Mouse (Mus musculus) MEL (cell line): ENCODE measurements around the gene Vpreb2. TPM values are rescaled to one million over a fixed set of nuclear protein-coding genes. Genes with fewer than 3 reads are reported as not detected.

Experiments
- DNase-seq: peaks from one replicate; pipeline ENCODE4 v3.0.0; 2011; ENCODE audit warnings: low read depth, low spot score
- H3K27ac ChIP-seq: 2 replicates; pipeline ENCODE4 v1.5.1; 2012; ENCODE audit warnings: low read depth, mild to moderate bottlenecking, control low read depth, low read length, moderate library complexity; ENCODE audit not compliant: control insufficient read depth
- H3K27me3 ChIP-seq, 2 experiments: fragments of 150-350 bp in 1 of 2; sonication (generic) in 1 of 2; 2 replicates each; pipeline ENCODE4 v1.6.1; 2012; ENCODE audit warnings: low read length in 2 of 2, mild to moderate bottlenecking in 2 of 2, improper control_type of control experiment in 1 of 2, moderate library complexity in 1 of 2; ENCODE audit not compliant: insufficient read depth in 2 of 2, control insufficient read depth in 1 of 2
- H3K36me3 ChIP-seq, 2 experiments: 2 replicates each; pipeline ENCODE4 v1.6.1; 2012 to 2014; ENCODE audit warnings: low read length in 2 of 2, improper control_type of control experiment in 1 of 2, inconsistent platforms in 1 of 2, mild to moderate bottlenecking in 1 of 2; ENCODE audit not compliant: insufficient read depth in 2 of 2, control insufficient read depth in 1 of 2
- H3K4me1 ChIP-seq, 2 experiments: fragments of 150-350 bp in 1 of 2; sonication (generic) in 1 of 2; 2 replicates each; pipeline ENCODE4 v1.6.1; 2012; ENCODE audit warnings: low read length in 2 of 2, improper control_type of control experiment in 1 of 2, mild to moderate bottlenecking in 1 of 2; ENCODE audit not compliant: insufficient read depth in 2 of 2, control insufficient read depth in 1 of 2
- H3K4me3 ChIP-seq, 2 experiments: fragments of 150-350 bp in 1 of 2; sonication (generic) in 1 of 2; 2 replicates each; pipeline ENCODE4 v1.5.1; 2012; ENCODE audit warnings: low read depth in 2 of 2, low read length in 2 of 2, mild to moderate bottlenecking in 2 of 2, moderate library complexity in 2 of 2, control low read depth in 1 of 2, improper control_type of control experiment in 1 of 2; ENCODE audit not compliant: control insufficient read depth in 1 of 2, insufficient read depth in 1 of 2
- H3K79me2 ChIP-seq: 2 replicates; pipeline ENCODE4 v1.6.1; 2012; ENCODE audit warnings: mild to moderate bottlenecking, low read length, moderate library complexity; ENCODE audit not compliant: control insufficient read depth, poor library complexity, insufficient read depth
- H3K9ac ChIP-seq: 2 replicates; pipeline ENCODE4 v1.6.1; 2012; ENCODE audit warnings: low read depth, mild to moderate bottlenecking, control low read depth, low read length, moderate library complexity; ENCODE audit not compliant: control insufficient read depth, poor library complexity, severe bottlenecking
- H3K9me3 ChIP-seq: fragments of 150-350 bp; sonication (generic); replicated peaks from 2 replicates; pipeline ENCODE4 v1.6.1; 2012; ENCODE audit warnings: mild to moderate bottlenecking, low read length, improper control_type of control experiment, moderate library complexity; ENCODE audit not compliant: insufficient read depth
- BHLHE40 ChIP-seq: IDR thresholded peaks from 2 replicates; pipeline ENCODE4 v1.6.1; 2012; ENCODE audit warnings: low read depth, mild to moderate bottlenecking, inconsistent platforms, low read length, improper control_type of control experiment, borderline replicate concordance
- CHD1 ChIP-seq: IDR thresholded peaks from 2 replicates; pipeline ENCODE4 v1.6.1; 2012; ENCODE audit warnings: low read depth, mild to moderate bottlenecking, inconsistent platforms, low read length, improper control_type of control experiment
- CHD2 ChIP-seq: IDR thresholded peaks from 2 replicates; pipeline ENCODE4 v1.6.1; 2011; ENCODE audit warnings: low read length, improper control_type of control experiment
- CTCF ChIP-seq, 3 experiments: IDR thresholded peaks in 2 of 3; conservative IDR thresholded peaks in 1 of 3; 2 replicates each; pipeline ENCODE4 v1.5.1; 2011 to 2012; ENCODE audit warnings: low read length in 3 of 3, low read depth in 2 of 3, mild to moderate bottlenecking in 2 of 3, improper control_type of control experiment in 1 of 3, inconsistent platforms in 1 of 3, mixed read lengths in 1 of 3, moderate library complexity in 1 of 3; ENCODE audit not compliant: control insufficient read depth in 1 of 3, insufficient read depth in 1 of 3, poor library complexity in 1 of 3, severe bottlenecking in 1 of 3
- E2F4 ChIP-seq: IDR thresholded peaks from 2 replicates; pipeline ENCODE4 v1.6.1; 2011; ENCODE audit warnings: low read depth, low read length, improper control_type of control experiment, borderline replicate concordance
- ELF1 ChIP-seq: IDR thresholded peaks from 2 replicates; pipeline ENCODE4 v1.6.1; 2014; ENCODE audit warnings: low read depth, mild to moderate bottlenecking, inconsistent platforms, low read length, improper control_type of control experiment, moderate library complexity
- EP300 ChIP-seq, 2 experiments: IDR thresholded peaks; 2 replicates each; pipeline ENCODE4 v1.6.1; 2011; ENCODE audit warnings: improper control_type of control experiment in 2 of 2, low read length in 2 of 2, low read depth in 1 of 2, mild to moderate bottlenecking in 1 of 2
- ETS1 ChIP-seq: IDR thresholded peaks from 2 replicates; pipeline ENCODE4 v1.6.1; 2012; ENCODE audit warnings: low read depth, mild to moderate bottlenecking, inconsistent platforms, low read length, improper control_type of control experiment, moderate library complexity
- GABPA ChIP-seq: IDR thresholded peaks from 2 replicates; pipeline ENCODE4 v1.6.1; 2012; ENCODE audit warnings: low read depth, mild to moderate bottlenecking, inconsistent platforms, low read length, improper control_type of control experiment, moderate library complexity
- GATA1 ChIP-seq: IDR thresholded peaks from 2 replicates; pipeline ENCODE4 v1.6.1; 2011; ENCODE audit warnings: low read depth, low read length, improper control_type of control experiment
- HCFC1 ChIP-seq: IDR thresholded peaks from 2 replicates; pipeline ENCODE4 v1.6.1; 2012; ENCODE audit warnings: low read depth, mild to moderate bottlenecking, inconsistent platforms, low read length, improper control_type of control experiment, moderate library complexity
- JUND ChIP-seq: IDR thresholded peaks from 2 replicates; pipeline ENCODE4 v1.6.1; 2011; ENCODE audit warnings: low read depth, mild to moderate bottlenecking, improper control_type of control experiment, low read length
- KAT2A ChIP-seq: conservative IDR thresholded peaks from 2 replicates; pipeline ENCODE4 v1.6.1; 2012; ENCODE audit warnings: low read depth, low read length, improper control_type of control experiment, inconsistent platforms
- MAFK ChIP-seq: IDR thresholded peaks from 2 replicates; pipeline ENCODE4 v1.6.1; 2011; ENCODE audit warnings: low read depth, mild to moderate bottlenecking, low read length, improper control_type of control experiment, borderline replicate concordance
- MAX ChIP-seq: IDR thresholded peaks from 2 replicates; pipeline ENCODE4 v1.6.1; 2011; ENCODE audit warnings: low read length, improper control_type of control experiment
- MAZ ChIP-seq: IDR thresholded peaks from 2 replicates; pipeline ENCODE4 v1.6.1; 2012; ENCODE audit warnings: low read depth, mild to moderate bottlenecking, inconsistent platforms, low read length, improper control_type of control experiment
- MEF2A ChIP-seq: IDR thresholded peaks from 2 replicates; pipeline ENCODE4 v1.6.1; 2014; ENCODE audit warnings: low read depth, mild to moderate bottlenecking, inconsistent platforms, low read length, improper control_type of control experiment; ENCODE audit not compliant: poor library complexity, insufficient replicate concordance, severe bottlenecking; ENCODE audit errors: extremely low read depth
- MXI1 ChIP-seq: IDR thresholded peaks from 2 replicates; pipeline ENCODE4 v1.6.1; 2011; ENCODE audit warnings: mild to moderate bottlenecking, low read depth, low read length, improper control_type of control experiment
- MYB ChIP-seq: IDR thresholded peaks from 2 replicates; pipeline ENCODE4 v1.6.1; 2011; ENCODE audit warnings: mild to moderate bottlenecking, low read depth, low read length, improper control_type of control experiment
- MYC ChIP-seq: IDR thresholded peaks from 2 replicates; pipeline ENCODE4 v1.6.1; 2011; ENCODE audit warnings: low read depth, mild to moderate bottlenecking, low read length, improper control_type of control experiment, moderate library complexity
- NELFE ChIP-seq: IDR thresholded peaks from 2 replicates; pipeline ENCODE4 v1.6.1; 2011; ENCODE audit warnings: low read depth, low read length, improper control_type of control experiment
- NRF1 ChIP-seq: IDR thresholded peaks from 2 replicates; pipeline ENCODE4 v1.6.1; 2014; ENCODE audit warnings: low read depth, mild to moderate bottlenecking, inconsistent platforms, low read length, improper control_type of control experiment, moderate library complexity; ENCODE audit not compliant: poor library complexity, insufficient read depth, severe bottlenecking
- POLR2A ChIP-seq, 2 experiments: IDR thresholded peaks; 2 replicates each; pipeline ENCODE4 v1.6.1; 2011 to 2012; ENCODE audit warnings: low read length in 2 of 2, mild to moderate bottlenecking in 2 of 2, control low read depth in 1 of 2, improper control_type of control experiment in 1 of 2, low read depth in 1 of 2, moderate library complexity in 1 of 2; ENCODE audit not compliant: control insufficient read depth in 1 of 2, insufficient read depth in 1 of 2, poor library complexity in 1 of 2
- POLR2AphosphoS2 ChIP-seq: IDR thresholded peaks from 2 replicates; pipeline ENCODE4 v1.6.1; 2011; ENCODE audit warnings: low read length, improper control_type of control experiment
- POLR2AphosphoS5 ChIP-seq: IDR thresholded peaks from 2 replicates; pipeline ENCODE4 v1.6.1; 2012; ENCODE audit warnings: low read depth, borderline replicate concordance, mild to moderate bottlenecking, inconsistent platforms, low read length, moderate library complexity, mixed read lengths
- RAD21 ChIP-seq: IDR thresholded peaks from 2 replicates; pipeline ENCODE4 v1.6.1; 2011; ENCODE audit warnings: mild to moderate bottlenecking, low read depth, low read length, improper control_type of control experiment
- RCOR1 ChIP-seq: IDR thresholded peaks from 2 replicates; pipeline ENCODE4 v1.6.1; 2012; ENCODE audit warnings: low read depth, mild to moderate bottlenecking, inconsistent platforms, low read length, improper control_type of control experiment
- SIN3A ChIP-seq: IDR thresholded peaks from 2 replicates; pipeline ENCODE4 v1.6.1; 2012; ENCODE audit warnings: low read length, improper control_type of control experiment, inconsistent platforms
- TAL1 ChIP-seq: IDR thresholded peaks from 2 replicates; pipeline ENCODE4 v1.6.1; 2012; ENCODE audit warnings: mild to moderate bottlenecking, inconsistent platforms, low read length, moderate library complexity, mixed read lengths
- TBP ChIP-seq: IDR thresholded peaks from 2 replicates; pipeline ENCODE4 v1.8.0; 2011; ENCODE audit warnings: low read depth, low read length, improper control_type of control experiment
- TCF12 ChIP-seq: IDR thresholded peaks from 2 replicates; pipeline ENCODE4 v1.6.1; 2014; ENCODE audit warnings: low read depth, mild to moderate bottlenecking, inconsistent platforms, low read length, improper control_type of control experiment, moderate library complexity
- UBTF ChIP-seq: IDR thresholded peaks from 2 replicates; pipeline ENCODE4 v1.6.1; 2012; ENCODE audit warnings: low read depth, mild to moderate bottlenecking, inconsistent platforms, low read length, improper control_type of control experiment, moderate library complexity, borderline replicate concordance; ENCODE audit not compliant: insufficient read depth
- USF1 ChIP-seq: IDR thresholded peaks from 2 replicates; pipeline ENCODE4 v1.6.1; 2014; ENCODE audit warnings: low read depth, mild to moderate bottlenecking, inconsistent platforms, low read length, improper control_type of control experiment, moderate library complexity
- USF2 ChIP-seq, 2 experiments: IDR thresholded peaks; 2 replicates each; pipeline ENCODE4 v1.6.1; 2011 to 2012; ENCODE audit warnings: improper control_type of control experiment in 2 of 2, low read length in 2 of 2, borderline replicate concordance in 1 of 2, inconsistent platforms in 1 of 2, low read depth in 1 of 2, mild to moderate bottlenecking in 1 of 2; ENCODE audit not compliant: insufficient read depth in 1 of 2
- ZC3H11A ChIP-seq: IDR thresholded peaks from 2 replicates; pipeline ENCODE4 v1.6.1; 2012; ENCODE audit warnings: low read depth, mild to moderate bottlenecking, inconsistent platforms, low read length, improper control_type of control experiment
- ZMIZ1 ChIP-seq: IDR thresholded peaks from 2 replicates; pipeline ENCODE4 v1.6.1; 2012; ENCODE audit warnings: low read depth, mild to moderate bottlenecking, inconsistent platforms, low read length, improper control_type of control experiment, moderate library complexity
- ZNF384 ChIP-seq: IDR thresholded peaks from 2 replicates; pipeline ENCODE4 v1.6.1; 2012; ENCODE audit warnings: low read depth, mild to moderate bottlenecking, inconsistent platforms, low read length, improper control_type of control experiment
- polyA plus RNA-seq, 2 experiments: library from polyadenylated mRNA; stranded (reverse) in 1 of 2; unstranded in 1 of 2; fragments of >175 nt in 1 of 2; fragments of >200 nt in 1 of 2; gene quantifications; 2 replicates each; pipeline versions ENCODE4 v1.2.1 to v1.2.4; 2012; ENCODE audit warnings: low replicate concordance in 2 of 2, low read depth in 1 of 2; ENCODE audit not compliant: insufficient read length in 2 of 2, insufficient read depth in 1 of 2, missing spikeins in 1 of 2
- total RNA-seq: library from RNA; depleted of rRNA; stranded (reverse); fragments of 300-350 nt; gene quantifications from 2 replicates; pipeline ENCODE4 v1.2.3, GENCODE M21; 2012

The Vpreb2 gene
- total and polyA plus RNA-seq, 3 experiments: not detected

- peak; percentile 75 for DNase-seq
- H3K27me3 ChIP-seq: no peaks in the 10 kb centered on the region
- H3K9ac ChIP-seq: no peak overlapping the region
- H3K9me3 ChIP-seq: no peaks in the 10 kb centered on the region
- H3K79me2 ChIP-seq: no peaks in the 10 kb centered on the region
- no peak overlapping the region for H3K27ac ChIP-seq
- no peak overlapping the region for H3K4me3 ChIP-seq
- no peaks in the 10 kb centered on the region for H3K36me3 ChIP-seq
- H3K4me1 ChIP-seq: peaks cover 0 to 5% of the 10 kb centered on the region in 2 experiments; a peak in 2 of 4 replicates
- TF ChIP-seq RAD21: peak; percentile 91
- TF ChIP-seq POLR2AphosphoS2: no peak
- no peak for TF ChIP-seq EP300 (IDR thresholded peaks at IDR 0.05; ENCODE audit: low read depth in 1 of 2, low read length in 2 of 2)
- 0 out of 2 replicates have a peak, but pooled peaks have one; percentile 21 for TF ChIP-seq ZNF384
- TF ChIP-seq USF2 (IDR thresholded peaks at IDR 0.05; ENCODE audit: borderline replicate concordance in 1 of 2, insufficient read depth in 1 of 2, low read depth in 1 of 2, low read length in 2 of 2): no peak
- no peak for TF ChIP-seq SIN3A
- TF ChIP-seq UBTF: no peak
- no peak for TF ChIP-seq RCOR1
- no peak for TF ChIP-seq TBP
- TF ChIP-seq CTCF (IDR thresholded peaks at IDR 0.05 in 2 of 3, conservative IDR thresholded peaks at IDR 0.05 in 1 of 3; ENCODE audit: control insufficient read depth in 1 of 3, insufficient read depth in 1 of 3, low read depth in 2 of 3, low read length in 3 of 3, poor library complexity in 1 of 3, severe bottlenecking in 1 of 3): peak; percentile 87 to 92 (median 91)
- TF ChIP-seq ELF1: no peak
- no peak for TF ChIP-seq MEF2A
- TF ChIP-seq POLR2A (IDR thresholded peaks at IDR 0.05; ENCODE audit: control insufficient read depth in 1 of 2, insufficient read depth in 1 of 2, low read depth in 1 of 2, low read length in 2 of 2, poor library complexity in 1 of 2): no peak
- no peak for TF ChIP-seq HCFC1
- no peak for TF ChIP-seq NRF1
- TF ChIP-seq GATA1: no peak
- no peak for TF ChIP-seq USF1
- TF ChIP-seq ZMIZ1: no peak
- TF ChIP-seq MXI1: no peak
- no peak for TF ChIP-seq MAZ
- no peak for TF ChIP-seq JUND
- no peak for TF ChIP-seq MAX
- TF ChIP-seq MAFK: no peak
- no peak for TF ChIP-seq CHD2
- peak; percentile 91 for TF ChIP-seq ZC3H11A
- TF ChIP-seq TCF12: no peak
- no peak for TF ChIP-seq ETS1
- TF ChIP-seq CHD1: no peak
- no peak for TF ChIP-seq NELFE
- TF ChIP-seq MYB: no peak
- no peak for TF ChIP-seq POLR2AphosphoS5
- no peak for TF ChIP-seq BHLHE40
- TF ChIP-seq TAL1: no peak
- no peak for TF ChIP-seq KAT2A
- no peak for TF ChIP-seq GABPA
- TF ChIP-seq E2F4: no peak
- 0 out of 2 replicates have a peak, but pooled peaks have one; percentile 49 for TF ChIP-seq MYC
Observed at GRCm38 (mm10) chr16:17986456-17987132, 6.4 kb downstream of the Vpreb2 start.
